ENCODE assay signal across 18 mouse cellular contexts in genomic region chr2:98661937-98662336, GRCm38 (mm10). TPM values are rescaled to one million over a fixed set of nuclear protein-coding genes. Genes with fewer than 3 reads are reported as not detected.
DNase-seq lines count a peak whose midpoint lies in the region; ATAC-seq and TF ChIP-seq lines count a peak whose summit lies in the region.
"Not testable (repeated sequence)": the region's sequence is repeated elsewhere in the genome, so short reads cannot be mapped to it uniquely, and the experiment has no call there.
"Had no signal": no experiment of that assay in that cellular context is flagged by ENCODE, and none has a peak within 500 bp of the region (broad histone marks: within the 10 kb centered on the region; RNA-seq: fewer than 3 reads in every experiment).

Gm10801 (plus strand) TSS chr2:98662237.

- H3K27ac ChIP-seq in ES-E14 (ENCODE audit: insufficient read depth, low read depth, low read length, poor library complexity, severe bottlenecking); bone marrow, adult 2 months (ENCODE audit: control insufficient read depth, insufficient read depth, low read depth, low read length, poor library complexity); embryonic fibroblast, embryonic 13.5 days (ENCODE audit: insufficient read depth, low read length); olfactory bulb, adult 2 months (ENCODE audit: insufficient read depth, low read depth, low read length): not testable (repeated sequence)

- not testable (repeated sequence) for H3K4me1 ChIP-seq in ES-E14 (ENCODE audit: control insufficient read depth in 2 of 2, insufficient read depth in 2 of 2, low read length in 2 of 2, poor library complexity in 1 of 2); bone marrow, adult 2 months (ENCODE audit: control insufficient read depth, insufficient read depth, low read length); embryonic fibroblast, embryonic 13.5 days (ENCODE audit: control insufficient read depth, insufficient read depth, low read length); olfactory bulb, adult 2 months (ENCODE audit: control insufficient read depth, insufficient read depth, low read length)

- not testable (repeated sequence) for H3K9me3 ChIP-seq in ES-E14 (ENCODE audit: control insufficient read depth, insufficient read depth, low read depth, low read length)

- not testable (repeated sequence) for TF ChIP-seq POLR2A in bone marrow, adult 2 months (IDR thresholded peaks at IDR 0.05; ENCODE audit: borderline replicate concordance, control insufficient read depth, low read depth, low read length); embryonic fibroblast, embryonic 13.5 days (IDR thresholded peaks at IDR 0.05; ENCODE audit: low read depth, low read length); olfactory bulb, adult 2 months (IDR thresholded peaks at IDR 0.05; ENCODE audit: insufficient read depth, low read depth, low read length)

- not testable (repeated sequence) for H3K4me3 ChIP-seq in ES-E14 (ENCODE audit: insufficient read depth in 1 of 2, low read depth in 1 of 2, low read length in 2 of 2, poor library complexity in 1 of 2, severe bottlenecking in 1 of 2); bone marrow, adult 2 months (replicated peaks; ENCODE audit: control insufficient read depth, low read depth, low read length); embryonic fibroblast, embryonic 13.5 days (ENCODE audit: insufficient read depth, low read length); olfactory bulb, adult 2 months (ENCODE audit: insufficient read depth, low read depth, low read length)

- H3K9ac ChIP-seq in ES-E14 (ENCODE audit: insufficient read depth, low read depth, low read length, poor library complexity, severe bottlenecking) = not testable (repeated sequence)

- not testable (repeated sequence) for TF ChIP-seq CTCF in bone marrow, adult 2 months (IDR thresholded peaks at IDR 0.05; ENCODE audit: control insufficient read depth, insufficient read depth, low read length); embryonic fibroblast, embryonic 13.5 days (IDR thresholded peaks at IDR 0.05; ENCODE audit: borderline replicate concordance, insufficient read depth, low read length); olfactory bulb, adult 2 months (IDR thresholded peaks at IDR 0.05; ENCODE audit: insufficient read depth, low read depth, low read length)

- in situ Hi-C loops in ES-E14 (cut with MboI; ENCODE audit: low sequenced_read_pairs in 2 of 2, unreplicated experiment in 2 of 2) = not testable (repeated sequence)

- WGBS in bone marrow, adult 2 months = 69% methylated on average over 4 of the region's 5 CpGs
- WGBS in olfactory bulb, adult 2 months = 85% methylated on average over 5 of the region's 5 CpGs

- not testable (repeated sequence) for DNase-seq in ES-E14 (ENCODE audit: low read depth, low spot score)

- not testable (repeated sequence) for ATAC-seq in erythroid progenitor cell, adult 5-6 weeks (replicated peaks; ENCODE audit: low FRiP score, poor library complexity, severe bottlenecking); megakaryocyte-erythroid progenitor cell, adult 5-6 weeks (replicated peaks; ENCODE audit: low FRiP score, low TSS enrichment, poor library complexity, severe bottlenecking)

- not testable (repeated sequence) for H3K36me3 ChIP-seq in ES-E14 (ENCODE audit: control insufficient read depth, insufficient read depth, low read length, poor library complexity, severe bottlenecking)

RNA-seq across cellular contexts. Expression of gene Gm10801, which starts in this region (rescaled TPM):
- total RNA-seq in ES-E14 (2012; rRNA removed) = 10.6 and 15.9 TPM in 2 replicates
- 203 and 585 TPM in 2 replicates for polyA plus RNA-seq in bone marrow, adult 2 months (2011; ENCODE audit: insufficient read depth, insufficient read length, low replicate concordance, missing spikeins)
- 4.3 and 11.6 TPM in 2 replicates for polyA plus RNA-seq in embryonic fibroblast, embryonic 13.5 days (2011; ENCODE audit: insufficient read length, low read depth, missing spikeins)
- total RNA-seq in erythroid progenitor cell, adult 5-6 weeks (2015; ENCODE audit: low replicate concordance) = 4.3 and 19.7 TPM in 2 replicates
- 29.6 and 83.8 TPM in 2 replicates for total RNA-seq in erythroid progenitor cell, adult 5-6 weeks (2017; ENCODE audit: low replicate concordance)
- total RNA-seq in megakaryocyte-erythroid progenitor cell, adult 5-6 weeks (2014; fragmentation: Nextera tagmentation) = 12.8 and 23.0 TPM in 2 replicates
- 19.0 TPM in 1 of 2 replicates, not detected in the other for total RNA-seq in megakaryocyte-erythroid progenitor cell, adult 5-6 weeks (2017)
- polyA plus RNA-seq in olfactory bulb, adult 2 months (2012; ENCODE audit: insufficient read depth, insufficient read length, low replicate concordance, missing spikeins) = not detected in 2 replicates
- total RNA-seq: adrenal gland, postnatal 36 days; gastrocnemius, adult 2 months; gastrocnemius, postnatal 14 days; heart, postnatal 25 days had no signal
- polyA plus RNA-seq: embryonic facial prominence, embryonic 11.5 days; embryonic facial prominence, embryonic 14.5 days; forebrain, embryonic 11.5 days; forebrain, embryonic 14.5 days; forebrain, postnatal 0 days; heart, postnatal 0 days; hindbrain, embryonic 10.5 days; intestine, embryonic 15.5 days had no signal
